13 mouse cellular contexts compared by ENCODE assay signal in the genomic region with DNA sequence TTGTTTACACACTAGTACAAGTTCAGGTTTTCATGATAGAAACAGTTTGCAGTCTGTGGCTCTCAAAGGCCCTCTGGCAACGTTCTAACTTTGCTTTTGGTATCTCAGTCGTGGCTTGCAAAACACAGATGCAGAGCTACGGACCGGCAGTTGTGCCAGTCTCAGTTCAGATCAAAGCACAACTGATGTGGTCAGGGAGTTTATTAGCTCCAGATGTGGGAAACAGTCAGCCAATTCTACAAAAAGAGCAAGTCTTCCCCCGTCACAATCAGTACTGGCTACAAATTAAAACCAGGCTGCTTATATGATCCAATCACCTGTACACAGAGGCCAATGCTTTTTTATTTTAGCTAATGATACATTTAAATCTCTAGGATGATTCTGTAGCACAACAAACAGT.
DNase-seq lines count a peak whose midpoint lies in the region; ATAC-seq and TF ChIP-seq lines count a peak whose summit lies in the region.
"Had no signal": no experiment of that assay in that cellular context is flagged by ENCODE, and none has a peak within 500 bp of the region (broad histone marks: within the 10 kb centered on the region; RNA-seq: fewer than 3 reads in every experiment).

No protein-coding gene starts in this region.

- 14% methylated on average over 5 of the region's 5 CpGs for WGBS in embryonic facial prominence, embryonic 14.5 days
- WGBS in limb, embryonic 14.5 days, result 6% methylated on average over 5 of the region's 5 CpGs
- 38% methylated on average over 5 of the region's 5 CpGs for WGBS in forebrain, postnatal 0 days

- intact Hi-C loops in heart, postnatal 25 days (cut with DNase I), result no loop called here

- H3K27me3 ChIP-seq in CH12.LX (replicated peaks), result no peaks in the 10 kb centered on the region
- no peaks in the 10 kb centered on the region for H3K27me3 ChIP-seq in embryonic facial prominence, embryonic 14.5 days (replicated peaks; ENCODE audit: control insufficient read depth, insufficient read depth, low read length)
- no peaks in the 10 kb centered on the region for H3K27me3 ChIP-seq in limb, embryonic 14.5 days (ENCODE audit: control insufficient read depth, insufficient read depth, low read length)
- no peaks in the 10 kb centered on the region for H3K27me3 ChIP-seq in forebrain, postnatal 0 days (ENCODE audit: insufficient read depth, low read length)

- TF ChIP-seq CTCF in CH12.LX (conservative IDR thresholded peaks at IDR 0.05 in 1 of 2, IDR thresholded peaks at IDR 0.05 in 1 of 2; ENCODE audit: low read depth in 2 of 2, low read length in 2 of 2), result no peak
- TF ChIP-seq CTCF in forebrain, postnatal 0 days (IDR thresholded peaks at IDR 0.05; ENCODE audit: low read depth), result no peak

- H3K4me3 ChIP-seq in CH12.LX (replicated peaks in 1 of 3; ENCODE audit: low read depth in 2 of 3, low read length in 2 of 3, poor library complexity in 1 of 3), result peak overlapping the region in 2 of 3 experiments; percentile 20 to 37
- H3K4me3 ChIP-seq in embryonic facial prominence, embryonic 14.5 days (ENCODE audit: low read depth, low read length), result no peak overlapping the region
- no peak overlapping the region for H3K4me3 ChIP-seq in limb, embryonic 14.5 days (replicated peaks; ENCODE audit: low read length)
- H3K4me3 ChIP-seq in forebrain, postnatal 0 days (ENCODE audit: low read depth, low read length), result no peak overlapping the region
- H3K4me3 ChIP-seq: left cerebral cortex, adult 2 months had no signal

- peak; percentile 53; the same call in 1 of the 2 replicates for ATAC-seq in embryonic facial prominence, embryonic 14.5 days (ENCODE audit: low read depth)
- no peak for ATAC-seq in limb, embryonic 14.5 days (ENCODE audit: low FRiP score, low read depth)
- no peak for ATAC-seq in forebrain, postnatal 0 days
- ATAC-seq: activated CD4-positive, CD25-positive, alpha-beta regulatory T cell, adult 4 months; intestine, postnatal 0 days had no signal

- in situ Hi-C loops in CH12.LX (cut with MboI; ENCODE audit: low pct_ligation_motif_present, low pct_unique_long_range_greater_than_20kb, low sequenced_read_pairs), result no loop called here

- peak overlapping the region; percentile 97 for H3K4me2 ChIP-seq in CH12.LX (ENCODE audit: insufficient read depth, low read depth, poor library complexity, severe bottlenecking)
- peak overlapping the region; percentile 29 for H3K4me2 ChIP-seq in embryonic facial prominence, embryonic 14.5 days (ENCODE audit: low read depth, low read length)
- H3K4me2 ChIP-seq in limb, embryonic 14.5 days (replicated peaks; ENCODE audit: low read depth, low read length, severe bottlenecking), result peak overlapping the region; percentile 24; the same call in 1 of the 2 replicates
- no peak overlapping the region for H3K4me2 ChIP-seq in forebrain, postnatal 0 days (ENCODE audit: low read depth)

- peak overlapping the region; percentile 23; the same call in 1 of the 2 replicates for H3K9ac ChIP-seq in CH12.LX (ENCODE audit: insufficient read depth, low read depth)
- H3K9ac ChIP-seq in embryonic facial prominence, embryonic 14.5 days (ENCODE audit: low read depth, low read length), result no peak overlapping the region
- H3K9ac ChIP-seq in limb, embryonic 14.5 days (ENCODE audit: low read depth, low read length, severe bottlenecking), result no peak overlapping the region
- no peak overlapping the region for H3K9ac ChIP-seq in forebrain, postnatal 0 days

- H3K79me2 ChIP-seq in CH12.LX (replicated peaks; ENCODE audit: control insufficient read depth, extremely low read depth, insufficient read depth, poor library complexity, severe bottlenecking), result peaks cover 16% of the 10 kb centered on the region

- peaks cover 6 to 13% of the 10 kb centered on the region in 2 experiments for H3K36me3 ChIP-seq in CH12.LX (replicated peaks in 1 of 2; ENCODE audit: control insufficient read depth in 1 of 2, insufficient read depth in 1 of 2, low read length in 1 of 2)
- H3K36me3 ChIP-seq in embryonic facial prominence, embryonic 14.5 days (ENCODE audit: control insufficient read depth, insufficient read depth, low read length), result peaks cover 15% of the 10 kb centered on the region
- H3K36me3 ChIP-seq in limb, embryonic 14.5 days (ENCODE audit: control insufficient read depth, insufficient read depth, low read length), result peaks cover 11% of the 10 kb centered on the region
- no peaks in the 10 kb centered on the region for H3K36me3 ChIP-seq in forebrain, postnatal 0 days (ENCODE audit: insufficient read depth)

- DNase-seq in heart, adult 18-20 months, result peak; percentile 10 to 14
- no peak for DNase-seq in heart, postnatal 25 days (ENCODE audit: low spot score)
- DNase-seq in CH12.LX (ENCODE audit: extremely low read depth), result peak; percentile 27
- peak; percentile 87 for DNase-seq in embryonic facial prominence, embryonic 14.5 days (ENCODE audit: low spot score)
- peak; percentile 67 for DNase-seq in limb, embryonic 14.5 days (ENCODE audit: low spot score)
- no peak for DNase-seq in left cerebral cortex, adult 11 months (ENCODE audit: low spot score)
- no peak for DNase-seq in kidney, postnatal 4 days
- no peak for DNase-seq in forebrain, postnatal 0 days
- DNase-seq: cerebellum, postnatal 25 days; right cerebral cortex, adult 18-20 months had no signal

- H3K9me3 ChIP-seq in CH12.LX (replicated peaks; ENCODE audit: low read length), result no peaks in the 10 kb centered on the region
- no peaks in the 10 kb centered on the region for H3K9me3 ChIP-seq in embryonic facial prominence, embryonic 14.5 days (ENCODE audit: control insufficient read depth, low read length)
- H3K9me3 ChIP-seq in limb, embryonic 14.5 days (ENCODE audit: control insufficient read depth, low read length), result no peaks in the 10 kb centered on the region
- no peaks in the 10 kb centered on the region for H3K9me3 ChIP-seq in forebrain, postnatal 0 days (ENCODE audit: low read length)

- dilution Hi-C loops in CH12.LX (cut with MboI; ENCODE audit: extremely low pct_ligation_motif_present, extremely low pct_unique_long_range_greater_than_20kb, low sequenced_read_pairs), result no loop called here

- peaks cover 8 to 38% of the 10 kb centered on the region in 2 experiments for H3K4me1 ChIP-seq in CH12.LX (ENCODE audit: control insufficient read depth in 1 of 2, insufficient read depth in 2 of 2)
- peaks cover 23% of the 10 kb centered on the region; the same call in 1 of the 2 replicates for H3K4me1 ChIP-seq in embryonic facial prominence, embryonic 14.5 days (ENCODE audit: control insufficient read depth, insufficient read depth, low read length)
- H3K4me1 ChIP-seq in limb, embryonic 14.5 days (ENCODE audit: control insufficient read depth, insufficient read depth, low read length), result peaks cover 26% of the 10 kb centered on the region
- H3K4me1 ChIP-seq in forebrain, postnatal 0 days (ENCODE audit: insufficient read depth), result no peaks in the 10 kb centered on the region

- peak overlapping the region; percentile 68 for H3K27ac ChIP-seq in CH12.LX (ENCODE audit: insufficient read depth, low read depth)
- peak overlapping the region; percentile 76 for H3K27ac ChIP-seq in embryonic facial prominence, embryonic 14.5 days (replicated peaks; ENCODE audit: low read depth, low read length)
- H3K27ac ChIP-seq in limb, embryonic 14.5 days (replicated peaks; ENCODE audit: low read depth, low read length), result peak overlapping the region; percentile 33; the same call in 1 of the 2 replicates
- H3K27ac ChIP-seq in forebrain, postnatal 0 days (ENCODE audit: low read depth, low read length), result no peak overlapping the region
- H3K27ac ChIP-seq: left cerebral cortex, adult 2 months had no signal

- no peak; the same call in 1 of the 2 replicates for TF ChIP-seq EP300 in CH12.LX (IDR thresholded peaks at IDR 0.05; ENCODE audit: low read length)

- no peak for TF ChIP-seq POLR2A in CH12.LX (IDR thresholded peaks at IDR 0.05; ENCODE audit: low read depth, low read length)
- TF ChIP-seq POLR2A in limb, embryonic 14.5 days (IDR thresholded peaks at IDR 0.05; ENCODE audit: borderline replicate concordance, extremely low read depth, insufficient read depth, insufficient read length), result no peak

- TF ChIP-seq RAD21 in CH12.LX (IDR thresholded peaks at IDR 0.05; ENCODE audit: low read depth, low read length), result no peak

TF ChIP-seq in CH12.LX, 34 proteins besides CTCF, POLR2A, EP300 and RAD21:
- TF ChIP-seq HCFC1 (IDR thresholded peaks at IDR 0.05; ENCODE audit: low read depth, low read length) (0 out of 2 replicates have a peak, but pooled peaks have one; percentile 12), SIN3A (IDR thresholded peaks at IDR 0.05; ENCODE audit: low read length) (0 out of 2 replicates have a peak, but pooled peaks have one; percentile 41), RCOR1 (conservative IDR thresholded peaks at IDR 0.05; ENCODE audit: low read depth, low read length) (peak; percentile 66; the same call in 1 of the 2 replicates), BHLHE40 (IDR thresholded peaks at IDR 0.05; ENCODE audit: low read depth, low read length) (peak; percentile 25; the same call in 1 of the 2 replicates), IRF4 (IDR thresholded peaks at IDR 0.05; ENCODE audit: low read depth, low read length) (0 out of 2 replicates have a peak, but pooled peaks have one; percentile 8), CHD1 (IDR thresholded peaks at IDR 0.05; ENCODE audit: low read depth, low read length) (0 out of 2 replicates have a peak, but pooled peaks have one; percentile 25), MAFK (IDR thresholded peaks at IDR 0.05; ENCODE audit: insufficient replicate concordance, low read length) (0 out of 2 replicates have a peak, but pooled peaks have one; percentile 25), CHD2 (IDR thresholded peaks at IDR 0.05; ENCODE audit: low read length) (0 out of 2 replicates have a peak, but pooled peaks have one; percentile 18), SMC3 (IDR thresholded peaks at IDR 0.05; ENCODE audit: low read depth, low read length) (no peak), ETS1 (conservative IDR thresholded peaks at IDR 0.05; ENCODE audit: low read depth, low read length) (no peak)

Comparison
In these comparisons a context has a peak if more than half of its experiments do, and no peak if none do; other contexts are left out.
1. DNase-seq: peak in heart, adult 18-20 months (2 of 2), CH12.LX (single experiment), embryonic facial prominence, embryonic 14.5 days (single experiment) and limb, embryonic 14.5 days (single experiment); none in heart, postnatal 25 days (single experiment), left cerebral cortex, adult 11 months (single experiment), kidney, postnatal 4 days (0 of 2) and forebrain, postnatal 0 days (single experiment).
2. H3K4me3 ChIP-seq: peak in CH12.LX (2 of 3); none in embryonic facial prominence, embryonic 14.5 days (single experiment), limb, embryonic 14.5 days (single experiment) and forebrain, postnatal 0 days (single experiment).